Mouse (Mus musculus): Measurements from ENCODE around the gene Slc16a8. TPM values are rescaled to one million over a fixed set of nuclear protein-coding genes. Genes with fewer than 3 reads are reported as not detected.

The Slc16a8 gene
- polyA plus RNA-seq, 1 experiment from 2014 or later: 0.19 TPM

- H3K36me3 ChIP-seq (ENCODE audit: control insufficient read depth, insufficient read depth, low read length): no peaks in the 10 kb centered on the region; the same call in 1 of the 2 replicates
- WGBS: 79% methylated on average over 7 of the region's 7 CpGs
- no peak overlapping the region for H3K4me3 ChIP-seq (ENCODE audit: low read length)
- peaks cover 8% of the 10 kb centered on the region; the same call in 1 of the 2 replicates for H3K4me1 ChIP-seq (replicated peaks; ENCODE audit: control insufficient read depth, insufficient read depth, low read length)
- no peak overlapping the region for H3K4me2 ChIP-seq (ENCODE audit: low read depth, low read length)
- no peak overlapping the region for H3K27ac ChIP-seq (ENCODE audit: low read length)
- no peaks in the 10 kb centered on the region for H3K27me3 ChIP-seq (ENCODE audit: control insufficient read depth, insufficient read depth, low read depth, low read length)
- H3K9me3 ChIP-seq (ENCODE audit: control insufficient read depth, low read length): no peaks in the 10 kb centered on the region
- no peak overlapping the region for H3K9ac ChIP-seq (ENCODE audit: low read length)
- no peak for ATAC-seq (ENCODE audit: low read depth)
Measured at GRCm38 (mm10) chr15:79286141-79286540, 31.6 kb upstream of the Slc16a8 start.

GRCm38 (mm10) chr15:79285399-79285798 lies 30.8 kb upstream of the Slc16a8 start, which contains the start of gene Baiap2l2:
Baiap2l2 (minus strand) TSS chr15:79285537.
- Histone ChIP-seq H3K4me1 (replicated peaks; ENCODE audit: control insufficient read depth, insufficient read depth, low read length) (peaks cover 8% of the 10 kb centered on the region; the same call in 1 of the 2 replicates), H3K9me3 (ENCODE audit: control insufficient read depth, low read length) (no peaks in the 10 kb centered on the region), H3K4me3 (ENCODE audit: low read length) (no peak within 1 kb of the TSS), H3K9ac (ENCODE audit: low read length) (0 out of 2 replicates have a peak within 1 kb of the TSS, but pooled peaks have one; percentile 37), H3K36me3 (ENCODE audit: control insufficient read depth, insufficient read depth, low read length) (no peaks in the 10 kb centered on the region), H3K27me3 (ENCODE audit: control insufficient read depth, insufficient read depth, low read depth, low read length) (no peaks in the 10 kb centered on the region), H3K27ac (ENCODE audit: low read length) (no peak within 1 kb of the TSS), H3K4me2 (ENCODE audit: low read depth, low read length) (no peak within 1 kb of the TSS)
- 0 out of 2 replicates have a peak, but pooled peaks have one; percentile 11 for ATAC-seq (ENCODE audit: low read depth)
- WGBS: 55% methylated on average over 10 of the region's 10 CpGs

DNA sequence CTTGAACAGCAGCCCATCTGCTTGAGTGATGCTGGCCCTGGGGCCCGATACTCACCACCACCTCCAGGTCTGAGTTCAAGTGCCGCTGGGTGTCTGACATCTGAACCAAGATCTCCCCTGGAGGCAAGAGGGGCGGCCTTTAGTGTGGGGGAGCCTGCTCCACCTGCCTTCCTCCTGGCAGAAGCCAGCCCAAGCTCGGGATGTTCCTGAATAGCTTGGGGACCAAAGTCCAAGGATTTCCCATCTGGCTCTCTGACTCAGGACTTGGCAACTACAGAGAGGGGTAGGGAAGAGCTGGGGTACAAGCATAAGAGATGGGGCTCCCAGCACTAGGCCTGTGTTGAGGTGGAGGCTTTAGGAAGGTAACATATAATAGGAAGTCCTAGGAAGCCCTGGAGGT lies 28.8 kb upstream of the Slc16a8 start:
- Histone ChIP-seq H3K9ac (ENCODE audit: low read length) (no peak overlapping the region), H3K27ac (ENCODE audit: low read length) (no peak overlapping the region), H3K4me1 (replicated peaks; ENCODE audit: control insufficient read depth, insufficient read depth, low read length) (peaks cover 8% of the 10 kb centered on the region; the same call in 1 of the 2 replicates), H3K27me3 (ENCODE audit: control insufficient read depth, insufficient read depth, low read depth, low read length) (no peaks in the 10 kb centered on the region), H3K9me3 (ENCODE audit: control insufficient read depth, low read length) (no peaks in the 10 kb centered on the region), H3K36me3 (ENCODE audit: control insufficient read depth, insufficient read depth, low read length) (no peaks in the 10 kb centered on the region), H3K4me3 (ENCODE audit: low read length) (no peak overlapping the region), H3K4me2 (ENCODE audit: low read depth, low read length) (no peak overlapping the region)
- no peak for ATAC-seq (ENCODE audit: low read depth)
- 75% methylated on average over 4 of the region's 4 CpGs for WGBS

DNA sequence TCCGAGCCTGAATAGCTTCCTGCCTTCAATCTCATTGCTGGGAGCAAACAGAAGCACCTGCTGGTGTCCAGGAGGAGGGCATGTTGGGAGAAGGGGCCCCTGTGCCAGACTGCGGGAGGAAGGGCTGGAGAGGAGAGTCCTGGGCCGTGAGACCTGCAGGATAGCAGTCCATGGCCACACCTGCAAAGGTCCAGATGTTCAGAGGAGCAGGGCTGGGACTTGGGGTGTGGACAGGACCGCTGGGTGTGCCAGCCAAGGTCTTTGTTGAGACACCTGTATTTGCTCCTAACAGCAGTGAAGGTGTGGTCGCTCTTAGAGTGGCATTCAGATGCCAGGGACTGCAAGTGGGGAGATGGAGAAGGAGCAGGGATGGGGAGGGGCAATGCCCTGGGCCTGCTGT lies 27.9 kb upstream of the Slc16a8 start:
- H3K27ac ChIP-seq (ENCODE audit: low read length): peak overlapping the region; percentile 30; the same call in 1 of the 2 replicates
- H3K4me1 ChIP-seq (replicated peaks; ENCODE audit: control insufficient read depth, insufficient read depth, low read length): peaks cover 8% of the 10 kb centered on the region; the same call in 1 of the 2 replicates
- no peaks in the 10 kb centered on the region for H3K27me3 ChIP-seq (ENCODE audit: control insufficient read depth, insufficient read depth, low read depth, low read length)
- no peaks in the 10 kb centered on the region for H3K9me3 ChIP-seq (ENCODE audit: control insufficient read depth, low read length)
- no peak overlapping the region for H3K4me3 ChIP-seq (ENCODE audit: low read length)
- no peak for ATAC-seq (ENCODE audit: low read depth)
- no peaks in the 10 kb centered on the region for H3K36me3 ChIP-seq (ENCODE audit: control insufficient read depth, insufficient read depth, low read length)
- no peak overlapping the region for H3K9ac ChIP-seq (ENCODE audit: low read length)
- 69% methylated on average over 5 of the region's 5 CpGs for WGBS
- H3K4me2 ChIP-seq (ENCODE audit: low read depth, low read length): no peak overlapping the region

GRCm38 (mm10) chr15:79281389-79281788 lies 26.8 kb upstream of the Slc16a8 start:
- no peak overlapping the region; the same call in 1 of the 2 replicates for H3K9ac ChIP-seq (ENCODE audit: low read length)
- no peaks in the 10 kb centered on the region for H3K36me3 ChIP-seq (ENCODE audit: control insufficient read depth, insufficient read depth, low read length)
- no peaks in the 10 kb centered on the region for H3K27me3 ChIP-seq (ENCODE audit: control insufficient read depth, insufficient read depth, low read depth, low read length)
- H3K4me3 ChIP-seq (ENCODE audit: low read length): no peak overlapping the region
- peak overlapping the region; percentile 92 for H3K27ac ChIP-seq (ENCODE audit: low read length)
- H3K9me3 ChIP-seq (ENCODE audit: control insufficient read depth, low read length): no peaks in the 10 kb centered on the region
- H3K4me1 ChIP-seq (replicated peaks; ENCODE audit: control insufficient read depth, insufficient read depth, low read length): peaks cover 8% of the 10 kb centered on the region; the same call in 1 of the 2 replicates
- H3K4me2 ChIP-seq (ENCODE audit: low read depth, low read length): no peak overlapping the region
- 59% methylated on average over 1 of the region's 1 CpGs for WGBS
- ATAC-seq (ENCODE audit: low read depth): peak; percentile 89

DNA sequence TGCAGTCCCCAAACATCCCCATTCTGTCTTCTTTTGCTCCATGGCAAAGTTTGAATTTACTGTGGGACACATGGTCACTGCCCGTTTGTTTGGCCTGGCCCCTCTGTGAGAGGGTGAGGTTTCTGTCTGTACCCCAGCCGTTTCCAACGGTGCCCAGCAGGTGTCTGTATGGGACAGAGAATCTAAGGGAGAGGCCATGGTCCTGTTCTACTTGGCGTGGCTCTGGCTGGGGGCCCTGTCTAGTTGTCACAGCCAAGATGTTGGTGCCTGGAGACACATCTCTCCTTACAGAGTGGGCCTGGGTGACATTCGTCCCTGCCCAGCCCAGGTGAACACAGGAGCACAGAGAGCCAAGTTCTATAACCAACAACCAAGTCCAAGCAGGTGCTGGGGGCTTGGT lies 26.3 kb upstream of the Slc16a8 start:
- Histone ChIP-seq H3K4me3 (ENCODE audit: low read length) (no peak overlapping the region), H3K9ac (ENCODE audit: low read length) (no peak overlapping the region), H3K9me3 (ENCODE audit: control insufficient read depth, low read length) (no peaks in the 10 kb centered on the region), H3K27me3 (ENCODE audit: control insufficient read depth, insufficient read depth, low read depth, low read length) (no peaks in the 10 kb centered on the region), H3K4me1 (replicated peaks; ENCODE audit: control insufficient read depth, insufficient read depth, low read length) (peaks cover 8% of the 10 kb centered on the region; the same call in 1 of the 2 replicates), H3K36me3 (ENCODE audit: control insufficient read depth, insufficient read depth, low read length) (no peaks in the 10 kb centered on the region), H3K27ac (ENCODE audit: low read length) (peak overlapping the region; percentile 79), H3K4me2 (ENCODE audit: low read depth, low read length) (no peak overlapping the region)
- peak; percentile 46 for ATAC-seq (ENCODE audit: low read depth)
- WGBS: 39% methylated on average over 5 of the region's 5 CpGs

GRCm38 (mm10) chr15:79280209-79280608 lies 25.6 kb upstream of the Slc16a8 start:
- Histone ChIP-seq H3K9me3 (ENCODE audit: control insufficient read depth, low read length) (no peaks in the 10 kb centered on the region), H3K4me3 (ENCODE audit: low read length) (no peak overlapping the region), H3K9ac (ENCODE audit: low read length) (no peak overlapping the region), H3K27me3 (ENCODE audit: control insufficient read depth, insufficient read depth, low read depth, low read length) (no peaks in the 10 kb centered on the region), H3K36me3 (ENCODE audit: control insufficient read depth, insufficient read depth, low read length) (no peaks in the 10 kb centered on the region), H3K27ac (ENCODE audit: low read length) (no peak overlapping the region), H3K4me1 (replicated peaks; ENCODE audit: control insufficient read depth, insufficient read depth, low read length) (peaks cover 7% of the 10 kb centered on the region; the same call in 1 of the 2 replicates), H3K4me2 (ENCODE audit: low read depth, low read length) (no peak overlapping the region)
- ATAC-seq (ENCODE audit: low read depth): no peak
- 31% methylated on average over 6 of the region's 6 CpGs for WGBS

GRCm38 (mm10) chr15:79277728-79278127 lies 23.2 kb upstream of the Slc16a8 start:
- H3K4me1 ChIP-seq (replicated peaks; ENCODE audit: control insufficient read depth, insufficient read depth, low read length): peaks cover 5% of the 10 kb centered on the region; the same call in 1 of the 2 replicates
- no peaks in the 10 kb centered on the region for H3K9me3 ChIP-seq (ENCODE audit: control insufficient read depth, low read length)
- peak; percentile 21; the same call in 1 of the 2 replicates for ATAC-seq (ENCODE audit: low read depth)
- H3K27me3 ChIP-seq (ENCODE audit: control insufficient read depth, insufficient read depth, low read depth, low read length): no peaks in the 10 kb centered on the region
- H3K36me3 ChIP-seq (ENCODE audit: control insufficient read depth, insufficient read depth, low read length): no peaks in the 10 kb centered on the region
- no peak overlapping the region for H3K4me3 ChIP-seq (ENCODE audit: low read length)
- H3K27ac ChIP-seq (ENCODE audit: low read length): no peak overlapping the region
- no peak overlapping the region for H3K9ac ChIP-seq (ENCODE audit: low read length)
- H3K4me2 ChIP-seq (ENCODE audit: low read depth, low read length): no peak overlapping the region
- 41% methylated on average over 10 of the region's 10 CpGs for WGBS

DNA sequence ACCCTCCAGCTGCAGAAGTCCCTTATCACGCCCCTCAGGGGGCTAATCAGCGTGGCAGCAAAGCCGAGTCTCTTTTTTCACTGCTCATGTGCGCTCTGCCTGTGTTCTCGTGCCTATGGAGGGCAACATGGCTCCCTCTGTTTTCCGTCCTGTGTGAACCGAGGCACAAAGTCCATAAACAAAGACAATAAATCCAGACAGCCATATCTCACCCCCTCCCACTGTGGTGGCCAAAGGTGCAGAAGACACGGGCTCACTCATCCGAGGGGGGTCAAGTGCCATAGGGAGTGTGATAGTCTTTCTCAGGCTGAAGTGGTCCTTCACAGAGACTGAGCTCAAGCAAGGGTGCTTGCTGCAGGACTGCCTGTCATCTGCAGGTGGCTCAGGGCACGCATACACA lies 18.5 kb upstream of the Slc16a8 start:
- no peak overlapping the region for H3K9ac ChIP-seq (ENCODE audit: low read length)
- no peaks in the 10 kb centered on the region for H3K36me3 ChIP-seq (ENCODE audit: control insufficient read depth, insufficient read depth, low read length)
- peaks cover 2% of the 10 kb centered on the region for H3K27me3 ChIP-seq (ENCODE audit: control insufficient read depth, insufficient read depth, low read depth, low read length)
- H3K4me3 ChIP-seq (ENCODE audit: low read length): no peak overlapping the region
- no peak overlapping the region for H3K4me2 ChIP-seq (ENCODE audit: low read depth, low read length)
- no peaks in the 10 kb centered on the region for H3K9me3 ChIP-seq (ENCODE audit: control insufficient read depth, low read length)
- no peak overlapping the region for H3K27ac ChIP-seq (ENCODE audit: low read length)
- 46% methylated on average over 10 of the region's 10 CpGs for WGBS
- peaks cover 7% of the 10 kb centered on the region; the same call in 1 of the 2 replicates for H3K4me1 ChIP-seq (replicated peaks; ENCODE audit: control insufficient read depth, insufficient read depth, low read length)
- ATAC-seq (ENCODE audit: low read depth): no peak
